Mouse (Mus musculus): ENCODE data around the gene Amz2.

Gene Amz2

GRCm38 (mm10) chr11:109491844-109492243 is 66.1 kb downstream of the Amz2 start:
- in situ Hi-C loops (cut with MboI, MseI), result loop anchor here (10.0 kb wide), 1 partner anchor 867 kb away; no protein-coding TSS in a partner anchor

GRCm38 (mm10) chr11:109492847-109493464 is 67.2 kb downstream of the Amz2 start:
- in situ Hi-C loops (cut with MboI, MseI), result loop anchor here (10.0 kb wide), 1 partner anchor 868 kb away; no protein-coding TSS in a partner anchor

GRCm38 (mm10) chr11:109494890-109495770 is 69.4 kb downstream of the Amz2 start:
- in situ Hi-C loops (cut with MboI, MseI), result loop anchor here (10.0 kb wide), 1 partner anchor 870 kb away; no protein-coding TSS in a partner anchor

- in situ Hi-C loops (cut with MboI, MseI), result loop anchor here (10.0 kb wide), 1 partner anchor 871 kb away; no protein-coding TSS in a partner anchor
These were observed 70.2 kb downstream of the Amz2 start for GRCm38 (mm10) chr11:109495771-109496474.

- in situ Hi-C loops (cut with MboI, MseI), result loop anchor here (10.0 kb wide), 1 partner anchor 872 kb away; no protein-coding TSS in a partner anchor
These were observed 70.8 kb downstream of the Amz2 start for GRCm38 (mm10) chr11:109496475-109496993.

GRCm38 (mm10) chr11:109496996-109497714 is 71.4 kb downstream of the Amz2 start:
- in situ Hi-C loops (cut with MboI, MseI), result loop anchor here (10.0 kb wide), 1 partner anchor 872 kb away; no protein-coding TSS in a partner anchor

GRCm38 (mm10) chr11:109497990-109498389 is 72.2 kb downstream of the Amz2 start:
- in situ Hi-C loops (cut with MboI, MseI), result loop anchor here (10.0 kb wide), 1 partner anchor 873 kb away; no protein-coding TSS in a partner anchor

GRCm38 (mm10) chr11:109500206-109500605 is 74.5 kb downstream of the Amz2 start:
- in situ Hi-C loops (cut with MboI, MseI), result loop anchor here (5.0 kb wide), 1 partner anchor 67 kb away; no protein-coding TSS in a partner anchor

All from T-helper 1 cell (primary cell).